Mouse (Mus musculus): ENCODE results near the gene Ppfibp2. TPM values are rescaled to one million over a fixed set of nuclear protein-coding genes. Genes with fewer than 3 reads are reported as not detected.

The Ppfibp2 gene
- total and polyA plus RNA-seq, 3 experiments: 0.27 TPM; not detected in 2

GRCm38 (mm10) chr7:107633201-107633600 is 38.2 kb downstream of the Ppfibp2 start:
- DNase-seq (ENCODE audit: low spot score) (no peak), ATAC-seq (ENCODE audit: extremely low read depth, insufficient number of reproducible peaks, low FRiP score, poor library complexity, severe bottlenecking) (no peak)
- Histone ChIP-seq H3K4me1 (ENCODE audit: insufficient read depth, low read depth, low read length) (no peaks in the 10 kb centered on the region), H3K4me3 (ENCODE audit: low read depth, low read length) (no peak overlapping the region), H3K36me3 (replicated peaks) (no peaks in the 10 kb centered on the region), H3K27me3 (ENCODE audit: insufficient read depth, low read length) (no peaks in the 10 kb centered on the region), H3K9me3 (replicated peaks) (peaks cover 45% of the 10 kb centered on the region)
- TF ChIP-seq GATA2 (IDR thresholded peaks at IDR 0.05; ENCODE audit: borderline replicate concordance, low read depth, low read length): no peak

GRCm38 (mm10) chr7:107637398-107637797 is 42.4 kb downstream of the Ppfibp2 start:
- peaks cover 40% of the 10 kb centered on the region for H3K9me3 ChIP-seq (replicated peaks)
- no peaks in the 10 kb centered on the region for H3K27me3 ChIP-seq (ENCODE audit: insufficient read depth, low read length)

GRCm38 (mm10) chr7:107638026-107638425 is 43.0 kb downstream of the Ppfibp2 start:
- Histone ChIP-seq H3K27me3 (ENCODE audit: insufficient read depth, low read length) (no peaks in the 10 kb centered on the region), H3K4me1 (ENCODE audit: insufficient read depth, low read depth, low read length) (no peaks in the 10 kb centered on the region), H3K9me3 (replicated peaks) (peaks cover 45% of the 10 kb centered on the region), H3K36me3 (replicated peaks) (no peaks in the 10 kb centered on the region), H3K4me3 (ENCODE audit: low read depth, low read length) (no peak overlapping the region)
- no peak for ATAC-seq (ENCODE audit: extremely low read depth, insufficient number of reproducible peaks, low FRiP score, poor library complexity, severe bottlenecking)
- DNase-seq (ENCODE audit: low spot score): no peak
- no peak for TF ChIP-seq CTCF (IDR thresholded peaks at IDR 0.05; ENCODE audit: low read depth, low read length)
- no peak for TF ChIP-seq TAL1 (conservative IDR thresholded peaks at IDR 0.05; ENCODE audit: low read depth, low read length)
- no peak for TF ChIP-seq GATA1 (IDR thresholded peaks at IDR 0.05; ENCODE audit: borderline replicate concordance, low read length)
- no peak for TF ChIP-seq GATA2 (IDR thresholded peaks at IDR 0.05; ENCODE audit: borderline replicate concordance, low read depth, low read length)
- TF ChIP-seq POLR2AphosphoS5 (IDR thresholded peaks at IDR 0.05; ENCODE audit: insufficient replicate concordance, low read depth, low read length): no peak

More at GRCm38 (mm10) chr7:107637398-107637797, 42.4 kb downstream of the Ppfibp2 start:
- DNase-seq (ENCODE audit: low spot score) (no peak), ATAC-seq (ENCODE audit: extremely low read depth, insufficient number of reproducible peaks, low FRiP score, poor library complexity, severe bottlenecking) (no peak)
- Histone ChIP-seq H3K4me3 (ENCODE audit: low read depth, low read length) (no peak overlapping the region), H3K4me1 (ENCODE audit: insufficient read depth, low read depth, low read length) (no peaks in the 10 kb centered on the region), H3K36me3 (replicated peaks) (no peaks in the 10 kb centered on the region)
- TF ChIP-seq CTCF (IDR thresholded peaks at IDR 0.05; ENCODE audit: low read depth, low read length): no peak
- TF ChIP-seq GATA2 (IDR thresholded peaks at IDR 0.05; ENCODE audit: borderline replicate concordance, low read depth, low read length): no peak
- TF ChIP-seq GATA1 (IDR thresholded peaks at IDR 0.05; ENCODE audit: borderline replicate concordance, low read length): no peak
- no peak for TF ChIP-seq POLR2AphosphoS5 (IDR thresholded peaks at IDR 0.05; ENCODE audit: insufficient replicate concordance, low read depth, low read length)
- TF ChIP-seq TAL1 (conservative IDR thresholded peaks at IDR 0.05; ENCODE audit: low read depth, low read length): no peak

- H3K9me3 ChIP-seq (replicated peaks): peaks cover 29% of the 10 kb centered on the region
- no peaks in the 10 kb centered on the region for H3K4me1 ChIP-seq (ENCODE audit: insufficient read depth, low read depth, low read length)
- H3K27me3 ChIP-seq (ENCODE audit: insufficient read depth, low read length): no peaks in the 10 kb centered on the region
- H3K4me3 ChIP-seq (ENCODE audit: low read depth, low read length): no peak overlapping the region
- no peaks in the 10 kb centered on the region for H3K36me3 ChIP-seq (replicated peaks)
- DNase-seq (ENCODE audit: low spot score) (no peak), ATAC-seq (ENCODE audit: extremely low read depth, insufficient number of reproducible peaks, low FRiP score, poor library complexity, severe bottlenecking) (no peak)
- TF ChIP-seq CTCF (IDR thresholded peaks at IDR 0.05; ENCODE audit: low read depth, low read length): no peak
- no peak for TF ChIP-seq TAL1 (conservative IDR thresholded peaks at IDR 0.05; ENCODE audit: low read depth, low read length)
- no peak for TF ChIP-seq GATA1 (IDR thresholded peaks at IDR 0.05; ENCODE audit: borderline replicate concordance, low read length)
- no peak for TF ChIP-seq GATA2 (IDR thresholded peaks at IDR 0.05; ENCODE audit: borderline replicate concordance, low read depth, low read length)
- no peak for TF ChIP-seq POLR2AphosphoS5 (IDR thresholded peaks at IDR 0.05; ENCODE audit: insufficient replicate concordance, low read depth, low read length)
These were observed 47.7 kb downstream of the Ppfibp2 start for GRCm38 (mm10) chr7:107642586-107643275.

GRCm38 (mm10) chr7:107644987-107645386 is 50.0 kb downstream of the Ppfibp2 start:
- TF ChIP-seq GATA1 (IDR thresholded peaks at IDR 0.05; ENCODE audit: borderline replicate concordance, low read length) (no peak), TAL1 (conservative IDR thresholded peaks at IDR 0.05; ENCODE audit: low read depth, low read length) (no peak), GATA2 (IDR thresholded peaks at IDR 0.05; ENCODE audit: borderline replicate concordance, low read depth, low read length) (no peak), POLR2AphosphoS5 (IDR thresholded peaks at IDR 0.05; ENCODE audit: insufficient replicate concordance, low read depth, low read length) (no peak)
- Histone ChIP-seq H3K27me3 (ENCODE audit: insufficient read depth, low read length) (no peaks in the 10 kb centered on the region), H3K4me3 (ENCODE audit: low read depth, low read length) (no peak overlapping the region), H3K36me3 (replicated peaks) (no peaks in the 10 kb centered on the region), H3K9me3 (replicated peaks) (peaks cover 27% of the 10 kb centered on the region), H3K4me1 (ENCODE audit: insufficient read depth, low read depth, low read length) (no peaks in the 10 kb centered on the region)
- ATAC-seq (ENCODE audit: extremely low read depth, insufficient number of reproducible peaks, low FRiP score, poor library complexity, severe bottlenecking) (no peak; the same call in 1 of the 2 replicates), DNase-seq (ENCODE audit: low spot score) (no peak)

GRCm38 (mm10) chr7:107648937-107649688 is 54.1 kb downstream of the Ppfibp2 start:
- H3K36me3 ChIP-seq (replicated peaks): no peaks in the 10 kb centered on the region
- no peaks in the 10 kb centered on the region for H3K27me3 ChIP-seq (ENCODE audit: insufficient read depth, low read length)
- no peak overlapping the region for H3K4me3 ChIP-seq (ENCODE audit: low read depth, low read length)
- no peak for ATAC-seq (ENCODE audit: extremely low read depth, insufficient number of reproducible peaks, low FRiP score, poor library complexity, severe bottlenecking)
- H3K4me1 ChIP-seq (ENCODE audit: insufficient read depth, low read depth, low read length): no peaks in the 10 kb centered on the region
- H3K9me3 ChIP-seq (replicated peaks): peaks cover 26% of the 10 kb centered on the region
- DNase-seq (ENCODE audit: low spot score): no peak
- TF ChIP-seq CTCF (IDR thresholded peaks at IDR 0.05; ENCODE audit: low read depth, low read length) (no peak), GATA2 (IDR thresholded peaks at IDR 0.05; ENCODE audit: borderline replicate concordance, low read depth, low read length) (no peak)
